Mouse (Mus musculus) hindbrain, embryonic 13.5 days (tissue): ENCODE data around the gene Htr1f. TPM values are rescaled to one million over a fixed set of nuclear protein-coding genes. Genes with fewer than 3 reads are reported as not detected.
"Not testable (repeated sequence)": the region's sequence is repeated elsewhere in the genome, so short reads cannot be mapped to it uniquely, and the experiment has no call there.

Experiments
- ATAC-seq: fragments of 200-750 bp; cut with Nextera tagmentation; 2 replicates; pipeline ENCODE4 v1.8.0; 2017; ENCODE audit warnings: moderate TSS enrichment; ENCODE audit not compliant: low FRiP score
- H3K27ac ChIP-seq: fragments of 300-500 bp; sonication (generic); 2 replicates; pipeline ENCODE4 v1.5.1; 2015; ENCODE audit warnings: inconsistent platforms, mild to moderate bottlenecking, moderate library complexity
- H3K27me3 ChIP-seq: fragments of 300-500 bp; sonication (generic); 2 replicates; pipeline ENCODE4 v1.6.1; 2015; ENCODE audit warnings: mild to moderate bottlenecking, inconsistent platforms
- H3K36me3 ChIP-seq: fragments of 300-500 bp; sonication (generic); 2 replicates; pipeline ENCODE4 v1.6.1; 2015; ENCODE audit warnings: mild to moderate bottlenecking, inconsistent platforms
- H3K4me1 ChIP-seq: fragments of 300-500 bp; sonication (generic); replicated peaks from 2 replicates; pipeline ENCODE4 v1.6.1; 2015; ENCODE audit warnings: inconsistent platforms
- H3K4me2 ChIP-seq: fragments of 300-500 bp; sonication (generic); 2 replicates; pipeline ENCODE4 v1.6.1; 2015; ENCODE audit warnings: inconsistent platforms, mild to moderate bottlenecking, moderate library complexity
- H3K4me3 ChIP-seq: fragments of 300-500 bp; sonication (generic); 2 replicates; pipeline ENCODE4 v1.5.1; 2015; ENCODE audit warnings: mild to moderate bottlenecking, inconsistent platforms
- H3K9ac ChIP-seq: fragments of 300-500 bp; sonication (generic); 2 replicates; pipeline ENCODE4 v1.6.1; 2015; ENCODE audit warnings: mild to moderate bottlenecking, inconsistent platforms
- H3K9me3 ChIP-seq: fragments of 300-500 bp; sonication (generic); 2 replicates; pipeline ENCODE4 v1.6.1; 2016; ENCODE audit warnings: inconsistent platforms
- WGBS: fragments of 180-500 bp; shearing (Covaris S2); methylation state at CpG from one replicate; pipeline ENCODE4 v1.1.7; 2015; 5-methylcytosine and 5-hydroxymethylcytosine counted together
- polyA plus RNA-seq: library from polyadenylated mRNA; unstranded; fragments of >200 nt; fragmentation: Nextera tagmentation; extraction: Ambion mirVana; gene quantifications from 2 replicates; pipeline ENCODE4 v1.2.1, GENCODE M21; 2015

The Htr1f gene
- 0.14 and 0.22 TPM in 2 replicates for polyA plus RNA-seq

- Histone ChIP-seq H3K4me3 (peak within 1 kb of the TSS; percentile 52), H3K27me3 (peaks cover 15% of the 10 kb centered on the region), H3K36me3 (no peaks in the 10 kb centered on the region), H3K9ac (peak within 1 kb of the TSS; percentile 62), H3K4me2 (peak within 1 kb of the TSS; percentile 93), H3K27ac (no peak within 1 kb of the TSS), H3K4me1 (0 out of 2 replicates have a peak, but pooled peaks cover 4% of the 10 kb centered on the region), H3K9me3 (no peaks in the 10 kb centered on the region)
- peak; percentile 79 for ATAC-seq
- WGBS: 4% methylated on average over 41 of the region's 41 CpGs
Measured at GRCm38 (mm10) chr16:65105184-65105931, at the start of gene Htr1f. Gene Htr1f (minus strand): TSS chr16:65105854.

GRCm38 (mm10) chr16:65139771-65140170, 34.1 kb upstream of the Htr1f start:
- Histone ChIP-seq H3K9ac (no peak overlapping the region), H3K4me1 (no peaks in the 10 kb centered on the region), H3K27me3 (no peaks in the 10 kb centered on the region), H3K36me3 (no peaks in the 10 kb centered on the region), H3K4me2 (no peak overlapping the region), H3K27ac (no peak overlapping the region), H3K4me3 (no peak overlapping the region), H3K9me3 (no peaks in the 10 kb centered on the region)
- 76% methylated on average over 2 of the region's 2 CpGs for WGBS
- ATAC-seq: no peak

GRCm38 (mm10) chr16:65129391-65129790, 23.7 kb upstream of the Htr1f start:
- Histone ChIP-seq H3K36me3 (no peaks in the 10 kb centered on the region), H3K4me1 (no peaks in the 10 kb centered on the region), H3K27ac (no peak overlapping the region), H3K27me3 (no peaks in the 10 kb centered on the region), H3K4me3 (no peak overlapping the region), H3K4me2 (no peak overlapping the region), H3K9ac (no peak overlapping the region), H3K9me3 (no peaks in the 10 kb centered on the region)
- ATAC-seq: no peak
- WGBS: 89% methylated on average over 2 of the region's 2 CpGs

- 91% methylated on average over 3 of the region's 3 CpGs for WGBS
- Histone ChIP-seq H3K9me3 (no peaks in the 10 kb centered on the region), H3K36me3 (no peaks in the 10 kb centered on the region), H3K27me3 (no peaks in the 10 kb centered on the region), H3K9ac (no peak overlapping the region), H3K4me1 (no peaks in the 10 kb centered on the region), H3K4me2 (no peak overlapping the region), H3K4me3 (no peak overlapping the region), H3K27ac (no peak overlapping the region)
- ATAC-seq: no peak
Measured at GRCm38 (mm10) chr16:65127846-65128245, 22.2 kb upstream of the Htr1f start.

- no peak for ATAC-seq
- Histone ChIP-seq H3K27me3 (no peaks in the 10 kb centered on the region), H3K27ac (no peak overlapping the region), H3K4me3 (no peak overlapping the region), H3K9ac (no peak overlapping the region), H3K4me2 (no peak overlapping the region), H3K36me3 (no peaks in the 10 kb centered on the region), H3K9me3 (no peaks in the 10 kb centered on the region), H3K4me1 (no peaks in the 10 kb centered on the region)
- WGBS: 83% methylated on average over 1 of the region's 1 CpGs
Measured at GRCm38 (mm10) chr16:65112221-65112620, 6.6 kb upstream of the Htr1f start.

- ATAC-seq: no peak
- WGBS: 90% methylated on average over 5 of the region's 5 CpGs
- Histone ChIP-seq H3K4me2 (no peak overlapping the region), H3K4me3 (no peak overlapping the region), H3K9ac (no peak overlapping the region), H3K36me3 (no peaks in the 10 kb centered on the region), H3K4me1 (no peaks in the 10 kb centered on the region), H3K27me3 (no peaks in the 10 kb centered on the region), H3K9me3 (no peaks in the 10 kb centered on the region), H3K27ac (no peak overlapping the region)
Measured at GRCm38 (mm10) chr16:65093552-65093951, 12.1 kb downstream of the Htr1f start.

GRCm38 (mm10) chr16:65083475-65083874, 22.2 kb downstream of the Htr1f start:
- no peak overlapping the region for H3K27ac ChIP-seq
- ATAC-seq: no peak
- H3K9me3 ChIP-seq: no peaks in the 10 kb centered on the region
- no peak overlapping the region for H3K9ac ChIP-seq
- H3K4me2 ChIP-seq: no peak overlapping the region
- H3K27me3 ChIP-seq: no peaks in the 10 kb centered on the region
- no peaks in the 10 kb centered on the region for H3K36me3 ChIP-seq
- no peak overlapping the region for H3K4me3 ChIP-seq
- WGBS: 38% methylated on average over 2 of the region's 2 CpGs
- H3K4me1 ChIP-seq: no peaks in the 10 kb centered on the region

- H3K9ac ChIP-seq: no peak overlapping the region
- H3K36me3 ChIP-seq: no peaks in the 10 kb centered on the region
- H3K27me3 ChIP-seq: no peaks in the 10 kb centered on the region
- ATAC-seq: no peak
- 90% methylated on average over 1 of the region's 1 CpGs for WGBS
- no peak overlapping the region for H3K27ac ChIP-seq
- 0 out of 2 replicates have a peak, but pooled peaks cover under 1% of the 10 kb centered on the region for H3K4me1 ChIP-seq
- H3K4me3 ChIP-seq: no peak overlapping the region
- no peak overlapping the region for H3K4me2 ChIP-seq
- H3K9me3 ChIP-seq: no peaks in the 10 kb centered on the region
Measured at GRCm38 (mm10) chr16:65069867-65070266, 35.8 kb downstream of the Htr1f start.

- H3K27ac ChIP-seq: no peak overlapping the region
- no peak overlapping the region for H3K4me3 ChIP-seq
- H3K9ac ChIP-seq: no peak overlapping the region
- H3K4me1 ChIP-seq: 0 out of 2 replicates have a peak, but pooled peaks cover 4% of the 10 kb centered on the region
- no peak overlapping the region for H3K4me2 ChIP-seq
- H3K9me3 ChIP-seq: no peaks in the 10 kb centered on the region
- no peaks in the 10 kb centered on the region for H3K27me3 ChIP-seq
- no peaks in the 10 kb centered on the region for H3K36me3 ChIP-seq
- no peak for ATAC-seq
Measured at GRCm38 (mm10) chr16:65066264-65066663, 39.4 kb downstream of the Htr1f start.

- H3K36me3 ChIP-seq, H3K27me3 ChIP-seq, H3K4me1 ChIP-seq, H3K9ac ChIP-seq, H3K4me2 ChIP-seq, H3K27ac ChIP-seq, H3K4me3 ChIP-seq, ATAC-seq, H3K9me3 ChIP-seq: not testable (repeated sequence)
- WGBS: 75% methylated on average over 5 of the region's 5 CpGs
Measured at GRCm38 (mm10) chr16:65037660-65038425, 67.8 kb downstream of the Htr1f start.

- H3K27ac ChIP-seq: no peak overlapping the region
- H3K9ac ChIP-seq: no peak overlapping the region
- no peak overlapping the region for H3K4me2 ChIP-seq
- no peaks in the 10 kb centered on the region for H3K4me1 ChIP-seq
- no peaks in the 10 kb centered on the region for H3K27me3 ChIP-seq
- H3K9me3 ChIP-seq: no peaks in the 10 kb centered on the region
- H3K36me3 ChIP-seq: no peaks in the 10 kb centered on the region
- no peak overlapping the region for H3K4me3 ChIP-seq
- peak; percentile 86 for ATAC-seq
- 65% methylated on average over 1 of the region's 1 CpGs for WGBS
Measured at GRCm38 (mm10) chr16:65029675-65030074, 76.0 kb downstream of the Htr1f start.

GRCm38 (mm10) chr16:65022364-65022763, 83.3 kb downstream of the Htr1f start:
- 73% methylated on average over 3 of the region's 3 CpGs for WGBS

More at GRCm38 (mm10) chr16:65022364-65022763, 83.3 kb downstream of the Htr1f start:
- H3K27me3 ChIP-seq: no peaks in the 10 kb centered on the region
- H3K36me3 ChIP-seq: no peaks in the 10 kb centered on the region
- no peak for ATAC-seq
- no peak overlapping the region for H3K27ac ChIP-seq
- no peaks in the 10 kb centered on the region for H3K9me3 ChIP-seq
- no peak overlapping the region for H3K4me3 ChIP-seq
- no peaks in the 10 kb centered on the region for H3K4me1 ChIP-seq
- no peak overlapping the region for H3K4me2 ChIP-seq
- no peak overlapping the region for H3K9ac ChIP-seq
